Mouse (Mus musculus) kidney, embryonic 16.5 days (tissue): ENCODE measurements around the gene Iffo2. TPM values are rescaled to one million over a fixed set of nuclear protein-coding genes. Genes with fewer than 3 reads are reported as not detected.

Experiments
- ATAC-seq: fragments of 200-750 bp; cut with Nextera tagmentation; 2 replicates; pipeline ENCODE4 v1.8.0; 2017; ENCODE audit warnings: moderate TSS enrichment; ENCODE audit not compliant: low FRiP score, low TSS enrichment
- H3K27ac ChIP-seq: fragments of 300-500 bp; sonication (generic); 2 replicates; pipeline ENCODE4 v1.5.1; 2014; ENCODE audit warnings: low read length
- H3K27me3 ChIP-seq: fragments of 300-500 bp; sonication (generic); 2 replicates; pipeline ENCODE4 v1.6.1; 2014; ENCODE audit warnings: low read length, control low read depth, mixed read lengths; ENCODE audit not compliant: insufficient read depth
- H3K36me3 ChIP-seq: fragments of 300-500 bp; sonication (generic); 2 replicates; pipeline ENCODE4 v1.6.1; 2014; ENCODE audit warnings: low read length, control low read depth, mixed read lengths; ENCODE audit not compliant: insufficient read depth
- H3K4me1 ChIP-seq: fragments of 300-500 bp; sonication (generic); 2 replicates; pipeline ENCODE4 v1.6.1; 2014; ENCODE audit warnings: low read length, control low read depth, mixed read lengths; ENCODE audit not compliant: insufficient read depth
- H3K4me2 ChIP-seq: fragments of 300-500 bp; sonication (generic); replicated peaks from 2 replicates; pipeline ENCODE4 v1.6.1; 2014; ENCODE audit warnings: low read depth, low read length
- H3K4me3 ChIP-seq: fragments of 300-500 bp; sonication (generic); 2 replicates; pipeline ENCODE4 v1.5.1; 2014; ENCODE audit warnings: mild to moderate bottlenecking, low read length
- H3K9ac ChIP-seq: fragments of 300-500 bp; sonication (generic); replicated peaks from 2 replicates; pipeline ENCODE4 v1.6.1; 2014; ENCODE audit warnings: low read length
- H3K9me3 ChIP-seq: fragments of 300-500 bp; sonication (generic); 2 replicates; pipeline ENCODE4 v1.6.1; 2016; ENCODE audit warnings: low read length, control low read depth
- WGBS: fragments of 180-500 bp; shearing (Covaris S2); extraction: QIAGEN DNeasy Blood & Tissue Kit; methylation state at CpG from one replicate; pipeline ENCODE4 v1.1.7; 2014; 5-methylcytosine and 5-hydroxymethylcytosine counted together
- polyA plus RNA-seq: library from polyadenylated mRNA; unstranded; fragments of >200 nt; fragmentation: Nextera tagmentation; extraction: Ambion mirVana; gene quantifications from 2 replicates; pipeline ENCODE4 v1.2.1, GENCODE M21; 2015

Iffo2 gene
- polyA plus RNA-seq, 1 experiment from 2014 or later: 3.7 TPM

DNA sequence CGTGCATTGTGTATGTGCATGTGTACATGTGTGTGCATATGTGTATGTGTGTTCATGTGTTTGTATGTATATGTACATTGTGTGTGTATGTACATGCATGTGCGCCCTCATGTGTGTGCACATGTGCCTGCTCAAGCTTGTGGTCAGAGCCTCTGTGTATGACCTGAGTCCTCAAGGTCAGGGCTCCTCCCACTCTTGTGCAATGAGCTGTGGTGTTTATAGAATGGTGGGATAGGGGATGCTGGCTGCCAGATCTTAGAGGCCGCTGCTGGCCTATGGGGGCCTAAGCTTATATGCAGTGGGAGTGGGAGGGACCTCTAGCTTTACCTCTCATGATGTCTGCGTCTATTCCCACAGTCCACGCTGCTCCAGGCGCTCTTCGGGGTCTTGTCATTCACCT is 55.4 kb downstream of the Iffo2 start:
- H3K36me3 ChIP-seq: no peaks in the 10 kb centered on the region
- no peak overlapping the region for H3K4me3 ChIP-seq
- H3K4me1 ChIP-seq: peaks cover 85% of the 10 kb centered on the region
- H3K9ac ChIP-seq: no peak overlapping the region
- H3K27ac ChIP-seq: no peak overlapping the region
- H3K27me3 ChIP-seq: no peaks in the 10 kb centered on the region
- WGBS: 47% methylated on average over 7 of the region's 7 CpGs
- H3K4me2 ChIP-seq: no peak overlapping the region
- no peak for ATAC-seq
- H3K9me3 ChIP-seq: no peaks in the 10 kb centered on the region

GRCm38 (mm10) chr4:139587370-139587769 is 57.0 kb downstream of the Iffo2 start:
- Histone ChIP-seq H3K4me2 (no peak overlapping the region), H3K36me3 (no peaks in the 10 kb centered on the region), H3K9ac (no peak overlapping the region), H3K27ac (peak overlapping the region; percentile 14; the same call in 1 of the 2 replicates), H3K4me1 (peaks cover 69% of the 10 kb centered on the region), H3K27me3 (no peaks in the 10 kb centered on the region), H3K4me3 (no peak overlapping the region), H3K9me3 (no peaks in the 10 kb centered on the region)
- WGBS: 65% methylated on average over 4 of the region's 4 CpGs
- ATAC-seq: no peak

GRCm38 (mm10) chr4:139587773-139588172 is 57.4 kb downstream of the Iffo2 start:
- no peak for ATAC-seq
- no peak overlapping the region for H3K4me3 ChIP-seq
- H3K36me3 ChIP-seq: no peaks in the 10 kb centered on the region
- H3K27ac ChIP-seq: peak overlapping the region; percentile 14; the same call in 1 of the 2 replicates
- no peak overlapping the region for H3K4me2 ChIP-seq
- peaks cover 65% of the 10 kb centered on the region for H3K4me1 ChIP-seq
- H3K9ac ChIP-seq: no peak overlapping the region
- no peaks in the 10 kb centered on the region for H3K27me3 ChIP-seq
- 47% methylated on average over 4 of the region's 4 CpGs for WGBS
- H3K9me3 ChIP-seq: no peaks in the 10 kb centered on the region

DNA sequence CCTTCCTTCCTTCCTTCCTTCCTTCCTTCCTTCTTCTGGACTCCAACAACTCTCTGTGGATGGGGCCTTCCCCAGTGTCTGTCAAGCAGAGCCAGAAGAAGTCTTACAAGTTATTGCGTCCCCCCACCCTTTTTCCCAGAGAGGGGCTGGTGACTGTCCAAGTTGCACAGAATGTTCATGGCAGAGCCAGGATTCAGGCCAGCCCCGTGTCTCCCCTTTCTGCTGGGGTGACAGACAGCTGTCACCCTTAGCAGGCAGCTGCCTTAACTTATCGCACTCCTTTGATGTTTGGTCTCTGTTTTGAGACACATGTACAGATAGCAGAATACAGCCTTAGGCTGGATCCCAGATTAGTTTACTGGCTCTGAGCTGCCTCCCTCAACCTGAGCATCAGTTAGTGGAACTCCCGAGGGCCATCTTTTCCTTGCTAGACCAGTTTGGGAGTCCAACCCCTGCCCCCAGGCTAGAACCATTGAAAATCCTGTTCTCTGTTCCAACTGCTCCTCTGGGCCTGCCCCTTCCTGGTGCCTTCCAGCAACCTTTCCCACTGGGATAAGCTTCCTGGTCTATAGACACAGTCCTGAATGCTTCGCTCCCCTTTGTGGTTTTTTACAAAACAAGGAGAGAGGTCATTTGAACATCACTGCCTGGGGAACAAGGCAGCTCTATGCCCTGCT is 59.1 kb downstream of the Iffo2 start:
- H3K27me3 ChIP-seq: no peaks in the 10 kb centered on the region
- H3K36me3 ChIP-seq: no peaks in the 10 kb centered on the region
- 69% methylated on average over 5 of the region's 5 CpGs for WGBS
- peaks cover 59% of the 10 kb centered on the region for H3K4me1 ChIP-seq
- no peak for ATAC-seq
- H3K9me3 ChIP-seq: no peaks in the 10 kb centered on the region
- no peak overlapping the region for H3K4me2 ChIP-seq
- no peak overlapping the region for H3K27ac ChIP-seq
- no peak overlapping the region for H3K4me3 ChIP-seq
- no peak overlapping the region; the same call in 1 of the 2 replicates for H3K9ac ChIP-seq

DNA sequence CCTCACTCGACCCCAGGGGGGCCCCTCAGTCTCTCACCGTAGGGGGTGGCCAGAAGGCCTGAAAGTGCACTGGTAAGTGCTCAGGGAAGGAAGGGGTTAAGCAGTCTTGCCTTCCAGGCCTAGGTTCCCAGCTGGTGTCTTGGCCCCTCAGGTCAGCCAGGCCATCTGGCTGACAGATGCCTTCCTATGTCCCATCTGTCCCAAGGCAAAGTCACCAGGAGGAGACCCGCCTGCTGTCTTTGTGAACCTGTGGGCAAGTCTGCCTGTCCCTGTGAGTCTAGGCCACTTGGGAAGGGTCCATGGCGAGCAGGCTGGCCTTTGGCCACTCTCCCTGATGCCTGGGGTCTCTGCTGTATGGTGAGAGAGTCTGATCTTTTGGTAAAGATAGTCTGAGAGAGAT is 60.1 kb downstream of the Iffo2 start:
- no peak overlapping the region for H3K4me2 ChIP-seq
- no peak overlapping the region for H3K4me3 ChIP-seq
- ATAC-seq: no peak
- no peaks in the 10 kb centered on the region for H3K27me3 ChIP-seq
- peaks cover 53% of the 10 kb centered on the region for H3K4me1 ChIP-seq
- H3K36me3 ChIP-seq: no peaks in the 10 kb centered on the region
- no peak overlapping the region for H3K9ac ChIP-seq
- H3K9me3 ChIP-seq: no peaks in the 10 kb centered on the region
- WGBS: 30% methylated on average over 4 of the region's 4 CpGs
- no peak overlapping the region for H3K27ac ChIP-seq

GRCm38 (mm10) chr4:139592895-139593294 is 62.5 kb downstream of the Iffo2 start:
- H3K27me3 ChIP-seq: no peaks in the 10 kb centered on the region
- H3K4me2 ChIP-seq: no peak overlapping the region
- H3K27ac ChIP-seq: no peak overlapping the region
- H3K9ac ChIP-seq: no peak overlapping the region; the same call in 1 of the 2 replicates
- H3K4me1 ChIP-seq: peaks cover 55% of the 10 kb centered on the region
- no peak overlapping the region for H3K4me3 ChIP-seq
- H3K9me3 ChIP-seq: no peaks in the 10 kb centered on the region
- ATAC-seq: no peak
- 68% methylated on average over 7 of the region's 7 CpGs for WGBS
- no peaks in the 10 kb centered on the region for H3K36me3 ChIP-seq

DNA sequence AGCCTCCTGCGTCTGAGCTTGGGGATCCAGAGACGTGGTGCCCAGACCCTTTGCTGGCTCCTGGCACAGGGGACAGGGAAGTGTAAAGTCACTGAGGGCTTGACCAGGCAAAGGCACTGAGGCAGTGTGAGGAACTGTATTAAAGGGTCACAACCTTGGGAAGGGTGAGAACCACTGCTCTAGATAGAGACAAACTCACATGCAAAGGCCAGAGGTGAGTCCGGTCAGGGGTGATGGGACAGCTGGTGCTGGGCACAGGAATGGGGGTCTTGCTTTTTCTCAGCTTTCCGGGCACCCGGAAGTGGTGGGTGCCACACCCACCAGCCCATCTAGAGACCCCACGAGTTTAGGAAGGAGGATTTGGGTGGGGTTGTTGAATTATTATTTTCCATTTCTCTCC is 63.0 kb downstream of the Iffo2 start:
- WGBS: 67% methylated on average over 6 of the region's 6 CpGs
- H3K27me3 ChIP-seq: no peaks in the 10 kb centered on the region
- ATAC-seq: no peak
- no peaks in the 10 kb centered on the region for H3K9me3 ChIP-seq
- H3K9ac ChIP-seq: no peak overlapping the region; the same call in 1 of the 2 replicates
- H3K4me2 ChIP-seq: no peak overlapping the region
- H3K36me3 ChIP-seq: no peaks in the 10 kb centered on the region
- H3K4me3 ChIP-seq: no peak overlapping the region
- H3K27ac ChIP-seq: 0 out of 2 replicates have a peak overlapping the region, but pooled peaks have one; percentile 29
- H3K4me1 ChIP-seq: peaks cover 57% of the 10 kb centered on the region

DNA sequence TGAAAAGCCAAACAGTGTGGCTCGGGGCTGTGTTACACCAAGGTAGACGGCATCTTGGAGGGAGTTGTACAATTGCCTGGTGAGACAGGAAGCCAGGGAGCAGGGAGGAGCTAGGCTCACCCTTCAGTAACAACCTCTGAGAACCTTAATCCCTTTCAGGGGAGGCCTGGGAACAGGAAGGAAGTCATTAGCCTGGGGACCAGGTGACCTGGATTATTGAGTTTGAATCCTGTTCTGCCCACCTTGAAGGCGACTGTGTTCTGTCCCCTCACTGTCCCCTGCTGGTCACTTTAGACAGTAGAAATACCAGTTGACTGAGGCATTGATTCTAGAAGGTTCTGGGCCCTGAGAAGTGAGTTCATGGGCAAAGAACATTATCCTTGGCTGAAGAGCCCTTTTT is 63.7 kb downstream of the Iffo2 start:
- 33% methylated on average over 3 of the region's 3 CpGs for WGBS

GRCm38 (mm10) chr4:139596715-139597114 is 66.4 kb downstream of the Iffo2 start:
- peak overlapping the region; percentile 50; the same call in 1 of the 2 replicates for H3K9ac ChIP-seq
- ATAC-seq: no peak
- H3K4me3 ChIP-seq: no peak overlapping the region
- peak overlapping the region; percentile 98 for H3K27ac ChIP-seq
- peaks cover 72% of the 10 kb centered on the region for H3K4me1 ChIP-seq
- WGBS: 31% methylated on average over 9 of the region's 9 CpGs
- H3K9me3 ChIP-seq: no peaks in the 10 kb centered on the region
- H3K27me3 ChIP-seq: no peaks in the 10 kb centered on the region
- H3K4me2 ChIP-seq: no peak overlapping the region
- H3K36me3 ChIP-seq: no peaks in the 10 kb centered on the region

More for the DNA sequence above, 63.7 kb downstream of the Iffo2 start:
- Histone ChIP-seq H3K27me3 (no peaks in the 10 kb centered on the region), H3K9ac (no peak overlapping the region), H3K4me1 (peaks cover 62% of the 10 kb centered on the region), H3K9me3 (no peaks in the 10 kb centered on the region), H3K27ac (peak overlapping the region; percentile 14; the same call in 1 of the 2 replicates), H3K36me3 (no peaks in the 10 kb centered on the region), H3K4me2 (no peak overlapping the region), H3K4me3 (no peak overlapping the region)
- no peak for ATAC-seq
